In the genomic region with DNA sequence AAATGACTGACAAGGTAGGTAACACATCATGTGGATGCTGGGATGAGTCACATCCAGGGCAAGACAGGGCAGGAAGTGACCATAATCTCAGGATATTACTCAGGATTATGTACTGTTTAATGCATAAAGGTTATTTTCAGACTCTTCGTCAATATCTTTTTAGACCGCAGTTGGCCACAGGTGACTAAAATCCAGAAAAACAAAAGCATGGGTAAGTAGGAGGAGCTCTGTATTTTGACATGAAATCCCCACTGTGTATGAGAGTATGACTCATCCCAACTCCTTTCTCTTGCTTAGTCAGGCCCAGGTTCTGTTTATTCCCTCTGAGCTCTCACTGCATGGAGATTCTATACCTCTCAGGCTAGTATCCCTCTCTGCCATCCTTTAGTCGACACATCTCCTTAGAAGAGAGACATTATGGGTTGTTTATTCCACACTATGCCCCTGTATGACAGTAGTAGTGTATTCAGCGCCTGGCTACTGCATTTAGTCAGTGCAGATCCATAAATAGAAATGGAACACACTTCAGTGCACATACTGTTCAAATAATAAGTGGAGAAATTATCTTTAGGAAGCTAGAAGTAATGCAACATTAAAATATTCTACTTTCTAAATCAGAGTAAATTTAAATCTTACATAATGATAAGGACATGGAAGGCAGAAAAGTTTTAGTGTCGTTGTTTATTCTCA, we compare ENCODE assay signal across 18 mouse cellular contexts. TPM values are rescaled to one million over a fixed set of nuclear protein-coding genes. Genes with fewer than 3 reads are reported as not detected.
A peak's percentile ranks its signal among the peaks of the same experiment; 100 is the strongest.
DNase-seq lines count a peak whose midpoint lies in the region; ATAC-seq lines count a peak whose summit lies in the region.
"Had no signal": no experiment of that assay in that cellular context is flagged by ENCODE, and none has a peak within 500 bp of the region (broad histone marks: within the 10 kb centered on the region; RNA-seq: fewer than 3 reads in every experiment).

No protein-coding gene starts in this region.

- ATAC-seq in heart, embryonic 15.5 days (replicated peaks; ENCODE audit: insufficient number of reproducible peaks, insufficient read depth, low FRiP score, low read depth), result no peak
- no peak for ATAC-seq in heart, embryonic 12.5 days (ENCODE audit: insufficient number of reproducible peaks, low FRiP score)
- 0 out of 2 replicates have a peak, but pooled peaks have one; percentile 33 for ATAC-seq in liver, embryonic 16.5 days (ENCODE audit: low read depth)
- ATAC-seq: forebrain, embryonic 13.5 days; hindbrain, postnatal 0 days had no signal

- H3K9ac ChIP-seq in heart, embryonic 15.5 days, result no peak overlapping the region
- H3K9ac ChIP-seq in heart, embryonic 12.5 days, result no peak overlapping the region
- H3K9ac ChIP-seq in liver, embryonic 16.5 days (ENCODE audit: low read depth, low read length), result 0 out of 2 replicates have a peak overlapping the region, but pooled peaks have one; percentile 9
- H3K9ac ChIP-seq: forebrain, embryonic 13.5 days; neural tube, embryonic 13.5 days had no signal

- H3K27me3 ChIP-seq in heart, embryonic 15.5 days, result no peaks in the 10 kb centered on the region
- H3K27me3 ChIP-seq in heart, embryonic 12.5 days (replicated peaks), result no peaks in the 10 kb centered on the region
- no peaks in the 10 kb centered on the region for H3K27me3 ChIP-seq in liver, embryonic 16.5 days (ENCODE audit: control insufficient read depth, insufficient read depth, low read depth, low read length)
- H3K27me3 ChIP-seq: forebrain, embryonic 13.5 days; neural tube, embryonic 13.5 days had no signal

- peaks cover 9% of the 10 kb centered on the region for H3K4me1 ChIP-seq in heart, embryonic 15.5 days (replicated peaks)
- peaks cover 9% of the 10 kb centered on the region for H3K4me1 ChIP-seq in heart, embryonic 12.5 days (replicated peaks)
- peaks cover 19% of the 10 kb centered on the region for H3K4me1 ChIP-seq in liver, embryonic 16.5 days (ENCODE audit: control insufficient read depth, low read depth, low read length)
- H3K4me1 ChIP-seq: forebrain, embryonic 13.5 days; midbrain, embryonic 10.5 days; neural tube, embryonic 13.5 days had no signal

- no peaks in the 10 kb centered on the region for H3K9me3 ChIP-seq in heart, embryonic 15.5 days (replicated peaks)
- H3K9me3 ChIP-seq in heart, embryonic 12.5 days (replicated peaks), result no peaks in the 10 kb centered on the region
- H3K9me3 ChIP-seq in liver, embryonic 16.5 days (replicated peaks; ENCODE audit: control insufficient read depth, low read length), result no peaks in the 10 kb centered on the region
- H3K9me3 ChIP-seq: forebrain, embryonic 13.5 days; midbrain, embryonic 10.5 days; neural tube, embryonic 13.5 days had no signal

- DNase-seq in 416B (ENCODE audit: low read depth), result peak; percentile 78
- DNase-seq in NIH3T3 (ENCODE audit: low read depth), result peak; percentile 19
- no peak for DNase-seq in kidney, adult 8-10 months
- no peak for DNase-seq in cerebellum, postnatal 10 days
- DNase-seq: adrenal gland, adult 8-10 months; cerebellum, adult 11 months; cerebellum, postnatal 25 days; left cerebral cortex, postnatal 4 days; lung, adult 18-20 months; right cerebral cortex, postnatal 25 days; thymus, postnatal 4 days had no signal

- WGBS in heart, embryonic 15.5 days, result 62% methylated on average over 5 of the region's 5 CpGs
- WGBS in heart, embryonic 12.5 days, result 65% methylated on average over 5 of the region's 5 CpGs
- WGBS in liver, embryonic 16.5 days (ENCODE audit: insufficient replicate concordance), result 88% methylated on average over 5 of the region's 5 CpGs

- 0 out of 2 replicates have a peak, but pooled peaks cover 2% of the 10 kb centered on the region for H3K36me3 ChIP-seq in heart, embryonic 15.5 days
- peaks cover 9% of the 10 kb centered on the region; the same call in 1 of the 2 replicates for H3K36me3 ChIP-seq in heart, embryonic 12.5 days
- peaks cover 25% of the 10 kb centered on the region for H3K36me3 ChIP-seq in liver, embryonic 16.5 days (ENCODE audit: control insufficient read depth, insufficient read depth)
- H3K36me3 ChIP-seq: midbrain, embryonic 10.5 days; neural tube, embryonic 13.5 days had no signal

- no peak overlapping the region for H3K4me3 ChIP-seq in heart, embryonic 15.5 days
- H3K4me3 ChIP-seq in heart, embryonic 12.5 days, result no peak overlapping the region
- no peak overlapping the region for H3K4me3 ChIP-seq in liver, embryonic 16.5 days (ENCODE audit: low read depth, low read length)
- H3K4me3 ChIP-seq: forebrain, embryonic 13.5 days; midbrain, embryonic 10.5 days; neural tube, embryonic 13.5 days had no signal

- peak overlapping the region; percentile 70 for H3K27ac ChIP-seq in heart, embryonic 15.5 days
- no peak overlapping the region for H3K27ac ChIP-seq in heart, embryonic 12.5 days (ENCODE audit: poor library complexity, severe bottlenecking)
- 0 out of 2 replicates have a peak overlapping the region, but pooled peaks have one; percentile 11 for H3K27ac ChIP-seq in liver, embryonic 16.5 days (ENCODE audit: low read length)
- H3K27ac ChIP-seq: forebrain, embryonic 13.5 days; hindbrain, postnatal 0 days; midbrain, embryonic 10.5 days; neural tube, embryonic 13.5 days had no signal

- no peak overlapping the region for H3K4me2 ChIP-seq in heart, embryonic 15.5 days
- no peak overlapping the region for H3K4me2 ChIP-seq in heart, embryonic 12.5 days
- H3K4me2 ChIP-seq in liver, embryonic 16.5 days (ENCODE audit: low read depth, low read length), result no peak overlapping the region
- H3K4me2 ChIP-seq: forebrain, embryonic 13.5 days; neural tube, embryonic 13.5 days had no signal

RNA-seq across cellular contexts. Expression of gene Man1a, which starts 49.5 kb away (rescaled TPM):
- polyA plus RNA-seq in heart, embryonic 15.5 days (2015; fragmentation: Nextera tagmentation; extraction: Ambion mirVana), result 5.3 and 7.0 TPM in 2 replicates
- polyA plus RNA-seq in heart, embryonic 12.5 days (2016; fragmentation: Nextera tagmentation; extraction: Ambion mirVana), result 9.4 and 10.6 TPM in 2 replicates
- 12.5 and 14.2 TPM in 2 replicates for polyA plus RNA-seq in liver, embryonic 16.5 days (2015; fragmentation: Nextera tagmentation; extraction: Ambion mirVana)

Comparison
In these comparisons a context has a peak if more than half of its experiments do, and no peak if none do; other contexts are left out.
1. DNase-seq: peak in 416B (single experiment) and NIH3T3 (single experiment); none in kidney, adult 8-10 months (0 of 2) and cerebellum, postnatal 10 days (0 of 2).